Mouse (Mus musculus): ENCODE data around the gene Stx18. TPM values are rescaled to one million over a fixed set of nuclear protein-coding genes. Genes with fewer than 3 reads are reported as not detected.

Gene Stx18
- total and polyA plus RNA-seq, 2 experiments from 2014 or later: 25.2 to 31.8 TPM

DNA sequence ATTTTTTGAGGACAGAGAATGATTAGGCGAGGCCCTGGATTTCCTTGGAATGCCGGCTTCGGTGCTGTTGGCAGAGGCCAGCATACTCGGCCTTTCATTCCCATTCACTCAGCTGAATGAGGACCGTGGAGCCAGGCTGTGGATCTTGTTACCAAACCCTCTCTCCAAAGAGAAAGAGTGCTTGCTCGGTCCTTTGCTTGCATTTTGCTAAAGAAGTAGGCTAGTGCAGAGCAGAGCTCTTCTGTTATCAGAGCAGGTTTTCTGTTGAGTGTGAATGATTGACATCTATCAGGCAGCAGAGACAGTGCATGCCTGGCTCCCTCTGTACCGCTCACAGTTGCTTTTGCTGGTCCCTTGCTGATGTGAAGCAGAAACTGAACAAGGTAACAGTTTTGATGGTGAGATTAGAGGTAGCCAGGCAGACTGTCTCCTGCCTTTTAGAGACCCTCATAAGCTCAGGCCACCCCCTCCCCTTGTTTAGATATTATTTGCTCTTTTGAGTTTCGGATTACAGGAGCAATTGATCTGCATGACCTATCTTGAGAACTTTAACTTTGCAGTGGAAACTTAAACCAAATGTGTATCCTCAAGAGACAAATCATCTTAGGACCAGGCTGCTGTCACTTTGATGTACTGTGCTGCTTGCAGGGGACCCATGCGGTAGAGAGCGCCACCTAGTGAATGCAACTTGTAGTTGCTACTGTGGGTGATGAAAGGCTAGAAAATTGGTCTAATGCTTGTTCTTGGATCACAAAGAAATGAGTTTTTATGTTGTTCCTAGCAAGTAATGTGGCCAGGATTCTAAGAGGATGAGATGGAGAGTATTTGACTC is 47.2 kb downstream of the Stx18 start:
- no peak overlapping the region for H3K4me3 ChIP-seq (ENCODE audit: low read length)
- no peaks in the 10 kb centered on the region for H3K36me3 ChIP-seq (ENCODE audit: insufficient read depth, low read length)
- no peaks in the 10 kb centered on the region for H3K9me3 ChIP-seq (ENCODE audit: low read length)
- ATAC-seq (peak; percentile 66; the same call in 1 of the 2 replicates), DNase-seq (ENCODE audit: low spot score) (peak; percentile 81)
- TF ChIP-seq CTCF (IDR thresholded peaks at IDR 0.05; ENCODE audit: low read depth): peak; percentile 95
- H3K4me2 ChIP-seq (ENCODE audit: low read depth, low read length): no peak overlapping the region
- H3K27ac ChIP-seq: no peak overlapping the region
- H3K4me1 ChIP-seq (ENCODE audit: insufficient read depth, low read length): no peaks in the 10 kb centered on the region
- no peaks in the 10 kb centered on the region for H3K27me3 ChIP-seq (ENCODE audit: insufficient read depth, low read length)
- H3K9ac ChIP-seq (replicated peaks; ENCODE audit: low read length): no peak overlapping the region
- WGBS: 23% methylated on average over 10 of the region's 10 CpGs

DNA sequence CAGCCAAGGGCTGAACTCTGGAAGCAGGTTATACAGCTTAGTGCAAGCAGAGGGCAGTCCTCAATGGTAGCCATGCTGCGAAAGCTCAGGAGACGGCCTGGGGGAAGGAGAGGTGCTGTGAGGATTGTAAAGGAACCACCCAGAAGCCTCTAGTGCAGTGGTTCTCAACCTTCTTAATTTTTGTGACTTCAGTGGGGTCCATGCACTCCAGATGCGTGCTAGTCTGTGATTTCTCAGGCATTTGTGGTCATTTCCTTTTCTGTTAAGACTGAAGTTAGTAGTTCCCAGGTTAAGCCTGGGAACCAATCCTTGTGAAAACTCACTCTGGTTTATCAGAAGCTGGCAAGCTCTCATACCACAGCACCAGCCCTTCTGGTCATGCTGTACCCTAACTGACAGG is 51.6 kb downstream of the Stx18 start:
- Histone ChIP-seq H3K9me3 (ENCODE audit: low read length) (no peaks in the 10 kb centered on the region), H3K36me3 (ENCODE audit: insufficient read depth, low read length) (no peaks in the 10 kb centered on the region), H3K4me1 (ENCODE audit: insufficient read depth, low read length) (no peaks in the 10 kb centered on the region), H3K27ac (no peak overlapping the region), H3K4me2 (ENCODE audit: low read depth, low read length) (no peak overlapping the region), H3K27me3 (ENCODE audit: insufficient read depth, low read length) (no peaks in the 10 kb centered on the region), H3K9ac (replicated peaks; ENCODE audit: low read length) (no peak overlapping the region), H3K4me3 (ENCODE audit: low read length) (no peak overlapping the region)
- DNase-seq (ENCODE audit: low spot score) (no peak), ATAC-seq (no peak)
- TF ChIP-seq CTCF (IDR thresholded peaks at IDR 0.05; ENCODE audit: low read depth): no peak
- 66% methylated on average over 3 of the region's 3 CpGs for WGBS

DNA sequence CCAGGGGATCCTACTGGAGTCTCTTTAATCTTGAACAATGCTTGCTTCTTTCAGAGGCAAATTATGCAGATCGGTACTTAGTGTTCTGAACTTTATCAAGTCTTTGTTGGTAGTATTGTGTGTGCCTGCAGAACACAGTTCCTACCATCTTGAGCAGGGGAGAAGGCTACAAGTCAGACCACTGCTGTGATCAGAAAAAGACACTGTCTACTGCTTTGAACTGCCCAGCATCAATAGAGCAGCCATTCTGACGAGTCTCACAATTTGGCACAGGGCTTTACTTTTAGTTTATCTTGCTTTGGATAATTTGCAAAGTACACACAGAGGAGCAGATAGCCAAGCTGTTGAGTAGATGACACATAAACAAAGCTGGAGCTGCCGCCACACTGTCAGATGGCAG is 52.0 kb downstream of the Stx18 start:
- Histone ChIP-seq H3K9ac (replicated peaks; ENCODE audit: low read length) (no peak overlapping the region), H3K9me3 (ENCODE audit: low read length) (no peaks in the 10 kb centered on the region), H3K27ac (no peak overlapping the region), H3K4me3 (ENCODE audit: low read length) (no peak overlapping the region), H3K27me3 (ENCODE audit: insufficient read depth, low read length) (no peaks in the 10 kb centered on the region), H3K36me3 (ENCODE audit: insufficient read depth, low read length) (no peaks in the 10 kb centered on the region), H3K4me2 (ENCODE audit: low read depth, low read length) (no peak overlapping the region), H3K4me1 (ENCODE audit: insufficient read depth, low read length) (no peaks in the 10 kb centered on the region)
- no peak for TF ChIP-seq CTCF (IDR thresholded peaks at IDR 0.05; ENCODE audit: low read depth)
- DNase-seq (ENCODE audit: low spot score): no peak
- 31% methylated on average over 3 of the region's 3 CpGs for whole genome bisulfite sequencing
- peak; percentile 18; the same call in 1 of the 2 replicates for ATAC-seq

DNA sequence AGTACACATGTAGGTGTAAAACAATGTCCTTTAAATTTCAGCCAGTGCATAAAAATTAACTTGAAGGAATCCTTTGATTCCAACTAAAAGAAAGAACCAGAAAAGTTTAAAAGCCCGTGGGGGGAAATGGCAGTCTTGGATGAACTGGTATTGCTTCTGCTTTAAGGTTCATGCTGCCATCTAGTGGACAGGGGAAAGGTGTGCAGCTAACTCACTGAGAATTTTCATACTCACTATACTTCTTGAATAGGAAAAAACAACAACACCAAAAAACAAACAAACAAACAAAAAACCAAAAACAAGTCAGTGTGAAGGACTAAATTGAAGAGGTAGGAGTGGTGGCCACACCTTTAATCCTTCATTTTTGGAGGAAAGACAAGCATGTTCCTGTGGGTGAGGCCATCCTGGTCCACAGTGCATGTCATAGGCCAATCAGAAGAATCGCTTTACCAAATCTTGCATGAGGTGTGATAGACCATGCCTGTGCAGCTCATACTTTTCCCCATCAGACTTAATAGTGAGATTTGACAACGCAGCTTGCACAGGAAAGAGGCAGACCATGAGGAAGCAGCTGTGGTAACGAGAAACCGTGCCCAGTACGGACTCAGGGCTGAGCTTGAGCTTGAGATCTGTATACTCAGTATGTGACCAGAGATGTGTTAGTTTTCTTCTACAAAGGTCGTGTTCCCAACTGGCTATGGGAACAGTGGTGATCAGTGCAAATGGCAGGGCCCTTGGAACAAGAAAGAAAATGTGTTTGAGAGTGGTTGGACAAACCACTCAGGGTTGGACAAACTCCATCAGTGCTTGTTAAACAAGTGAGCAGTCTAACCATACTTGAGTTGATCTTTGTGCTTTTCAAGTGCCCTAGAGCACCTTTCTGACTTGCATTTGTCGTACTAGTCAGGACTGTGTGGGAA is 52.8 kb downstream of the Stx18 start:
- TF ChIP-seq CTCF (IDR thresholded peaks at IDR 0.05; ENCODE audit: low read depth): peak; percentile 86

DNA sequence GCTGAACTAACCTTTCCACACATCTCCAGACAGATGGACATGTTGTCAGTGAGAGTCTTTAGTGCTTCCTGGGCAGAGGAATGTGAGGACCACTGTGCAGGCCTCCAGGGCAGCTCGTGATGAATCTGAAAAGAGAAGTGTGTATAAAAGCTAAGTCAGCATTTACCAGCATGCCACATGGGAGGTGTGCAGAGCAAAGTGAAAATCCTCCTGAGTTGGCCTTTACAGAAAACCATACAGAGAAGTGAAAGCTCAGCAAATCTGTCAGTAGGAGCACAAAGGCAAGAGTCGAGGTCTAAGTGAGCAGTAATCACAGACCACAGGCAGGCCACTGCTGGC is 53.4 kb downstream of the Stx18 start:
- 57% methylated on average over 2 of the region's 2 CpGs for WGBS
- H3K4me2 ChIP-seq (ENCODE audit: low read depth, low read length): no peak overlapping the region
- H3K9me3 ChIP-seq (ENCODE audit: low read length): no peaks in the 10 kb centered on the region
- H3K27ac ChIP-seq: no peak overlapping the region
- no peak overlapping the region for H3K9ac ChIP-seq (replicated peaks; ENCODE audit: low read length)
- no peaks in the 10 kb centered on the region for H3K4me1 ChIP-seq (ENCODE audit: insufficient read depth, low read length)
- H3K4me3 ChIP-seq (ENCODE audit: low read length): no peak overlapping the region
- no peaks in the 10 kb centered on the region for H3K36me3 ChIP-seq (ENCODE audit: insufficient read depth, low read length)
- no peak for TF ChIP-seq CTCF (IDR thresholded peaks at IDR 0.05; ENCODE audit: low read depth)
- no peaks in the 10 kb centered on the region for H3K27me3 ChIP-seq (ENCODE audit: insufficient read depth, low read length)
- DNase-seq (ENCODE audit: low spot score): no peak
- ATAC-seq: no peak

More for the DNA sequence above, 52.8 kb downstream of the Stx18 start:
- no peaks in the 10 kb centered on the region for H3K4me1 ChIP-seq (ENCODE audit: insufficient read depth, low read length)
- WGBS: 73% methylated on average over 8 of the region's 8 CpGs
- H3K4me3 ChIP-seq (ENCODE audit: low read length): no peak overlapping the region
- H3K27ac ChIP-seq: no peak overlapping the region
- DNase-seq (ENCODE audit: low spot score) (peak; percentile 87), ATAC-seq (no peak)
- H3K36me3 ChIP-seq (ENCODE audit: insufficient read depth, low read length): no peaks in the 10 kb centered on the region
- H3K4me2 ChIP-seq (ENCODE audit: low read depth, low read length): no peak overlapping the region
- H3K9me3 ChIP-seq (ENCODE audit: low read length): no peaks in the 10 kb centered on the region
- no peak overlapping the region for H3K9ac ChIP-seq (replicated peaks; ENCODE audit: low read length)
- H3K27me3 ChIP-seq (ENCODE audit: insufficient read depth, low read length): no peaks in the 10 kb centered on the region

DNA sequence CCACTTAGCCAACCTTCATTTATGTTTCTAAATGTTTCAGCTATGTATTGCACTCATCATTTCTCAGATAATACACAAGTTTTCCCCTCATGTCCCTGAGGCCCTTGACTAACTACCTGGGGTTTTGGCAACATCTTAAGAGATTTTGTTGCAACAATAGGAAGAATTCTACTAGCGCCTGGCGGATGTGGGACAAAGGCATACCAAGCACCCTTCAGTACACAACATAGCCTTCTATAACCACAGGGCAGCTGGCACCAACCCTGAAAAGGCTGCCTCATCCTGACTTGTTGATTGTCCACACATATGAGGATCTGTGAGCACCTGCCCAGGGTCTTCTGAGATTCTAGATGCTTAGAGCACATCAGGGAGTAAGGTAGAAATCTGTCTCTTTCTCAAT is 55.8 kb downstream of the Stx18 start:
- TF ChIP-seq CTCF (IDR thresholded peaks at IDR 0.05; ENCODE audit: low read depth): no peak
- Histone ChIP-seq H3K9me3 (ENCODE audit: low read length) (no peaks in the 10 kb centered on the region), H3K27ac (no peak overlapping the region), H3K27me3 (ENCODE audit: insufficient read depth, low read length) (no peaks in the 10 kb centered on the region), H3K4me2 (ENCODE audit: low read depth, low read length) (no peak overlapping the region), H3K9ac (replicated peaks; ENCODE audit: low read length) (no peak overlapping the region), H3K4me1 (ENCODE audit: insufficient read depth, low read length) (no peaks in the 10 kb centered on the region), H3K4me3 (ENCODE audit: low read length) (no peak overlapping the region), H3K36me3 (ENCODE audit: insufficient read depth, low read length) (no peaks in the 10 kb centered on the region)
- 84% methylated on average over 2 of the region's 2 CpGs for WGBS
- ATAC-seq (no peak), DNase-seq (ENCODE audit: low spot score) (no peak)
